Mouse (Mus musculus) monocyte, adult 5-6 weeks (primary cell): ENCODE measurements around the gene Cnot10. TPM values are rescaled to one million over a fixed set of nuclear protein-coding genes. Genes with fewer than 3 reads are reported as not detected.
"Not testable (repeated sequence)": the region's sequence is repeated elsewhere in the genome, so short reads cannot be mapped to it uniquely, and the experiment has no call there.

ENCODE experiments used
- ATAC-seq: fragments of 153-309, 156-312 bp; replicated peaks from 2 replicates; pipeline ENCODE4 v1.8.0; 2017; ENCODE audit warnings: mild to moderate bottlenecking; ENCODE audit not compliant: low TSS enrichment, insufficient number of reproducible peaks, severe bottlenecking, poor library complexity, low FRiP score
- total RNA-seq: library from RNA; stranded (forward); fragments of 200-1000, 200-491, 200-594 nt; gene quantifications from 3 replicates; pipeline ENCODE4 v1.2.3, GENCODE M21; 2017

The Cnot10 gene
- total RNA-seq, 1 experiment from 2014 or later, result 32.0 TPM

- no peak for ATAC-seq
Observed at GRCm38 (mm10) chr9:114656701-114657100, 16.7 kb upstream of the Cnot10 start.

- ATAC-seq, result no peak
Observed at GRCm38 (mm10) chr9:114655356-114655755, 15.4 kb upstream of the Cnot10 start.

- ATAC-seq, result peak; percentile 70; the same call in 1 of the 2 replicates
Observed at GRCm38 (mm10) chr9:114650938-114651634, 11.1 kb upstream of the Cnot10 start.

- ATAC-seq, result no peak
Observed at GRCm38 (mm10) chr9:114649371-114649770, 9.4 kb upstream of the Cnot10 start.

GRCm38 (mm10) chr9:114648472-114648871 lies 8.5 kb upstream of the Cnot10 start:
- not testable (repeated sequence) for ATAC-seq

- no peak for ATAC-seq
Observed at GRCm38 (mm10) chr9:114647506-114648432, 7.8 kb upstream of the Cnot10 start.

- ATAC-seq, result no peak
Observed at GRCm38 (mm10) chr9:114646556-114647505, 6.8 kb upstream of the Cnot10 start.

GRCm38 (mm10) chr9:114639186-114639748 lies 717 bp downstream of the Cnot10 start:
- ATAC-seq, result 0 out of 2 replicates have a peak, but pooled peaks have one; percentile 2

- no peak for ATAC-seq
Observed at GRCm38 (mm10) chr9:114636751-114637150, 3.2 kb downstream of the Cnot10 start.

- no peak for ATAC-seq
Observed at GRCm38 (mm10) chr9:114636150-114636549, 3.8 kb downstream of the Cnot10 start.

- ATAC-seq, result no peak
Observed at GRCm38 (mm10) chr9:114632331-114632730, 7.7 kb downstream of the Cnot10 start.

- ATAC-seq, result 0 out of 2 replicates have a peak, but pooled peaks have one; percentile 13
Observed at GRCm38 (mm10) chr9:114626726-114627125, 13.3 kb downstream of the Cnot10 start.

- no peak for ATAC-seq
Observed at GRCm38 (mm10) chr9:114624178-114624577, 15.8 kb downstream of the Cnot10 start.

GRCm38 (mm10) chr9:114621149-114621548 lies 18.8 kb downstream of the Cnot10 start:
- no peak for ATAC-seq

GRCm38 (mm10) chr9:114614176-114614953 lies 25.6 kb downstream of the Cnot10 start:
- no peak for ATAC-seq

GRCm38 (mm10) chr9:114613026-114613425 lies 27.0 kb downstream of the Cnot10 start:
- ATAC-seq, result no peak

- no peak for ATAC-seq
Observed at GRCm38 (mm10) chr9:114612566-114612965, 27.4 kb downstream of the Cnot10 start.

GRCm38 (mm10) chr9:114610266-114610665 lies 29.7 kb downstream of the Cnot10 start:
- ATAC-seq, result no peak
